Mouse (Mus musculus): Measurements from ENCODE around the gene Gnpnat1. TPM values are rescaled to one million over a fixed set of nuclear protein-coding genes. Genes with fewer than 3 reads are reported as not detected.

Gnpnat1 gene
- polyA plus RNA-seq, 1 experiment from 2014 or later: 34.1 TPM

GRCm38 (mm10) chr14:45329018-45329588 is 75.6 kb downstream of the Gnpnat1 start:
- H3K4me2 ChIP-seq (replicated peaks): peak overlapping the region; percentile 65
- no peaks in the 10 kb centered on the region for H3K27me3 ChIP-seq
- peak; percentile 24 for ATAC-seq (ENCODE audit: low FRiP score, low read depth)
- H3K27ac ChIP-seq (replicated peaks): 0 out of 2 replicates have a peak overlapping the region, but pooled peaks have one; percentile 32
- WGBS: 16% methylated on average over 8 of the region's 8 CpGs
- 0 out of 2 replicates have a peak overlapping the region, but pooled peaks have one; percentile 24 for H3K9ac ChIP-seq (replicated peaks)
- H3K4me1 ChIP-seq: peaks cover 14% of the 10 kb centered on the region
- H3K36me3 ChIP-seq: peaks cover 14% of the 10 kb centered on the region
- peak overlapping the region; percentile 78 for H3K4me3 ChIP-seq
- H3K9me3 ChIP-seq: no peaks in the 10 kb centered on the region

DNA sequence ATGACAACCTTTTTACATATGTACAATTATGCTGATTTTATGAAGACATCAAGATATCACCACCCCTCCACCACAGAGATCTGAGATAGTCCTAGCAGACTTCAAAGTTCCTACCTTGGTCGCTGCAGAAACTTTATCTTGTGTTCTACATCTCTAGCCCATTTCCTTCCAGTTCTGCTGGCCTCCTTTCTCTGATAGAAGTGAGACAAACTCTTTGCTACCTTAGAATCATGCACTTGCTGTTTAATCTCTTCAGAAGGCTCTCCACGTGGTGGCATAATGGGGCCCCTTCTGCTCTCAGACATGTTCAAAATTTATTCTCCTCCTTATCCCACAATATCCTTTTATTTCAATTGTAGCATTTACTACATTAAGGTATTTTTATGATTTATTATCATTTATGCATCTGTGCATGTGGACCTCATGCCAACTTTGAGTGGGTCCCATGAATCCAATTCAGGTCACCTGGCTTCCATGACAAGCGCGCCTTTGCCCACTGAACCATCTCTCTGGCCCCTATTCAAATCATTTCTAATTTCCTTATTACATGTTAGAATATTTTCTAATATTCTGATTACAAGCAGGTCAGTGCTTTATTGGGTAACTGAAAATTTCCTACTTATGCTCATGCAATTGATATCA is 76.5 kb downstream of the Gnpnat1 start:
- peaks cover 10% of the 10 kb centered on the region for H3K36me3 ChIP-seq
- no peak overlapping the region for H3K4me3 ChIP-seq
- 91% methylated on average over 4 of the region's 4 CpGs for WGBS
- no peak overlapping the region for H3K9ac ChIP-seq (replicated peaks)
- H3K4me2 ChIP-seq (replicated peaks): no peak overlapping the region
- H3K4me1 ChIP-seq: peaks cover 14% of the 10 kb centered on the region
- H3K27ac ChIP-seq (replicated peaks): no peak overlapping the region
- H3K27me3 ChIP-seq: no peaks in the 10 kb centered on the region
- no peaks in the 10 kb centered on the region for H3K9me3 ChIP-seq
- ATAC-seq (ENCODE audit: low FRiP score, low read depth): no peak

Small RNAs within 50 kb of the gene (microRNA-seq; reads per million reads assigned to microRNA genes)
- gene Gm25353: not detected

Other genes starting within 250 kb of the Gnpnat1 start
- 12.2 and 14.8 TPM in 2 replicates for gene Gpr137c, start 185.2 kb downstream of the Gnpnat1 start, polyA plus RNA-seq (2016; fragmentation: Nextera tagmentation; extraction: Ambion mirVana)
- gene Txndc16, start 184.6 kb downstream of the Gnpnat1 start, polyA plus RNA-seq (2016; fragmentation: Nextera tagmentation; extraction: Ambion mirVana): 26.9 and 27.2 TPM in 2 replicates
- gene Ero1l, start 86.1 kb downstream of the Gnpnat1 start, polyA plus RNA-seq (2016; fragmentation: Nextera tagmentation; extraction: Ambion mirVana): 33.4 and 33.5 TPM in 2 replicates
- 210 and 214 TPM in 2 replicates for gene Psmc6, start 75.1 kb downstream of the Gnpnat1 start, polyA plus RNA-seq (2016; fragmentation: Nextera tagmentation; extraction: Ambion mirVana)
- 46.8 and 50.2 TPM in 2 replicates for gene Styx, start 53.8 kb downstream of the Gnpnat1 start, polyA plus RNA-seq (2016; fragmentation: Nextera tagmentation; extraction: Ambion mirVana)
- 66.5 and 72.1 TPM in 2 replicates for gene Fermt2, start 125.2 kb upstream of the Gnpnat1 start, polyA plus RNA-seq (2016; fragmentation: Nextera tagmentation; extraction: Ambion mirVana)